Mouse (Mus musculus): ENCODE measurements around the gene Nfkbie. TPM values are rescaled to one million over a fixed set of nuclear protein-coding genes. Genes with fewer than 3 reads are reported as not detected.
A peak's percentile ranks its signal among the peaks of the same experiment; 100 is the strongest.

Nfkbie gene
- total and polyA plus RNA-seq, 2 experiments from 2014 or later = 1.2 to 1.7 TPM

GRCm38 (mm10) chr17:45556514-45557245 lies 1.2 kb downstream of the Nfkbie start:
- 64% methylated on average over 3 of the region's 3 CpGs for WGBS
- Histone ChIP-seq H3K36me3 (replicated peaks; ENCODE audit: control insufficient read depth, insufficient read depth, low read length) (no peaks in the 10 kb centered on the region), H3K4me3 (ENCODE audit: low read depth, low read length) (peak overlapping the region; percentile 71), H3K9ac (replicated peaks; ENCODE audit: low read depth, low read length) (no peak overlapping the region), H3K4me2 (ENCODE audit: low read depth, low read length) (peak overlapping the region; percentile 93), H3K4me1 (ENCODE audit: control insufficient read depth, insufficient read depth) (peaks cover 5% of the 10 kb centered on the region; the same call in 1 of the 2 replicates), H3K27ac (ENCODE audit: low read depth) (no peak overlapping the region), H3K27me3 (ENCODE audit: control insufficient read depth, insufficient read depth, low read length) (peaks cover 11% of the 10 kb centered on the region), H3K9me3 (replicated peaks; ENCODE audit: control insufficient read depth, low read length) (no peaks in the 10 kb centered on the region)
- ATAC-seq (ENCODE audit: insufficient read depth, low read depth) (no peak), DNase-seq (ENCODE audit: low spot score) (no peak)
- TF ChIP-seq EP300 (IDR thresholded peaks at IDR 0.05; ENCODE audit: low read depth) (no peak), CTCF (IDR thresholded peaks at IDR 0.05; ENCODE audit: low read depth) (no peak)

DNA sequence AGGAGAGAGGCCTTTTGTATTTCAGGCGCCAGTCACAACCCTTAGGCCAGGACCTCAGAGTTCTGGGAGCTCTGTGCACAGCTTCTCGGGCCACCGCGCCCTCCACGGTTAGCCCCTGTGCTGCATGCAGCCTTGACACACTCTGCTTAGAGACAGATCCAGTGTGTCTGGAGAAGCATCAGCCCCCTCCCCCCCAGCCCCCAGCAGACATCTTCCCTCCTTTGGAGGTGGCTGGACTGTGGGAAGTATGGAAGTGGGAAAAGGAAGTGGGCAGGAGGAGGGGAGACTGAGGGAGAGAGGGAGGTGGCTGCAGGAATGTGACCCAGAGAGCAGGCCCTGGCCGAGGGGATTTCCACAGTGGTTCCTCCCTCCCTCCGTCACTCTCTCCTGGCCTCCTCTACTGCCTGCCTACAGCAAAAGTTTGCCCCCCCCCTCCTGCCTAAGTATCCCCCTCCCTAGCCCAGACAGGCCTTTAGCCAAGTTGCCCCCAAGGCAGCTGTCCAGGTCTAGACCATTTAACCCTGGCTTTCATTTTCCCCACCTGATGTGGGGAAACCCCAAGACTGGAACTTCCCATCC lies 1.8 kb downstream of the Nfkbie start:
- ATAC-seq (ENCODE audit: insufficient read depth, low read depth) (no peak), DNase-seq (ENCODE audit: low spot score) (no peak)
- TF ChIP-seq CTCF (IDR thresholded peaks at IDR 0.05; ENCODE audit: low read depth) (no peak), EP300 (IDR thresholded peaks at IDR 0.05; ENCODE audit: low read depth) (no peak)
- Histone ChIP-seq H3K27ac (ENCODE audit: low read depth) (no peak overlapping the region), H3K4me3 (ENCODE audit: low read depth, low read length) (peak overlapping the region; percentile 71; the same call in 1 of the 2 replicates), H3K4me1 (ENCODE audit: control insufficient read depth, insufficient read depth) (peaks cover 5% of the 10 kb centered on the region; the same call in 1 of the 2 replicates), H3K36me3 (replicated peaks; ENCODE audit: control insufficient read depth, insufficient read depth, low read length) (no peaks in the 10 kb centered on the region), H3K9ac (replicated peaks; ENCODE audit: low read depth, low read length) (no peak overlapping the region), H3K27me3 (ENCODE audit: control insufficient read depth, insufficient read depth, low read length) (peaks cover 11% of the 10 kb centered on the region), H3K4me2 (ENCODE audit: low read depth, low read length) (peak overlapping the region; percentile 93), H3K9me3 (replicated peaks; ENCODE audit: control insufficient read depth, low read length) (no peaks in the 10 kb centered on the region)
- WGBS = 58% methylated on average over 7 of the region's 7 CpGs

DNA sequence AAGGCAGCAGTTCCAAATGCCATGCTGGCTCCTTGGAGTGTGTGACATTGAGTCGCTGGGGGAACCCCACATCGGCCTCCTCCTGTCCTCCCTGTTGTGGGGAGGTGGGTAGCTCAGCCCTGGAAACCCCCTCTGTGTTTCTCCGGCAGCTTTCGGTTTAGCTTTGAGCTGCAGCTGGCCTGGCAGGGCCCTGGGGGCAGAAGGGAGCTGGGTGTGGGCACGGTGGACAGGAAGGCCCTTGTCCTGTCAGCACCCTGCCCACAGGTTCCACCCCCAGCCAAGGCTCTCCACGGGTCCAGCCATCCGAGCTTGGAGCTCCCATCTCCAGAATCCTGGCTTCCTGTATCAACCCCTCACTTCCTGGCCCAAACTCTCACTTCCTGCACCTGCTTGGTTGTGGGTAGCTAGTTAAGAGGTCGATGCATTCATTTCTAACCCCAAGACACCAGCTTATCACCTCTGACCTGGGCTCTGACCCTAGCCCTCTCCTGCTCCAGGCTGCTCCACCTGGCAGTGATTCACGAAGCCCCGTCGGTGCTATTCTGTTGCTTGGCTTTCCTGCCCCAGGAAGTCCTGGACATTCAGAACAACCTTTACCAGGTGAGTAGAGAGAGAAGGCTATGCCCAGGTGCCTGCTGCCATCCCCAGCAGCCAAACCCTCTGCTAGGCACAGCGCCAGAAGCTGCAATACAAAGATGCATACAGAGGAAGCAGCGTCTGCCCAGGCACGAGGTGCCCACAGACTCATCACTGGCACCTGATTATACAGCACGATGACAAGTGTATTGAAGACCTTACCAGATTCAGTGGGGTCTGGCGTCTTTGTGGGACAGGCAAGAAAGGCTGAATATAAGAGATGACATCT lies 2.7 kb downstream of the Nfkbie start:
- Histone ChIP-seq H3K4me3 (ENCODE audit: low read depth, low read length) (no peak overlapping the region; the same call in 1 of the 2 replicates), H3K9ac (replicated peaks; ENCODE audit: low read depth, low read length) (no peak overlapping the region; the same call in 1 of the 2 replicates), H3K4me1 (ENCODE audit: control insufficient read depth, insufficient read depth) (peaks cover 5% of the 10 kb centered on the region; the same call in 1 of the 2 replicates), H3K27me3 (ENCODE audit: control insufficient read depth, insufficient read depth, low read length) (peaks cover 11% of the 10 kb centered on the region), H3K9me3 (replicated peaks; ENCODE audit: control insufficient read depth, low read length) (no peaks in the 10 kb centered on the region), H3K4me2 (ENCODE audit: low read depth, low read length) (peak overlapping the region; percentile 93), H3K36me3 (replicated peaks; ENCODE audit: control insufficient read depth, insufficient read depth, low read length) (no peaks in the 10 kb centered on the region), H3K27ac (ENCODE audit: low read depth) (no peak overlapping the region)
- DNase-seq (ENCODE audit: low spot score) = no peak
- WGBS = 50% methylated on average over 16 of the region's 16 CpGs
- no peak for ATAC-seq (ENCODE audit: insufficient read depth, low read depth)
- TF ChIP-seq EP300 (IDR thresholded peaks at IDR 0.05; ENCODE audit: low read depth) = no peak
- TF ChIP-seq CTCF (IDR thresholded peaks at IDR 0.05; ENCODE audit: low read depth) = no peak

GRCm38 (mm10) chr17:45559732-45560525 lies 4.4 kb downstream of the Nfkbie start:
- Histone ChIP-seq H3K4me1 (ENCODE audit: control insufficient read depth, insufficient read depth) (peaks cover 15% of the 10 kb centered on the region), H3K4me3 (ENCODE audit: low read depth, low read length) (no peak overlapping the region), H3K27me3 (ENCODE audit: control insufficient read depth, insufficient read depth, low read length) (peaks cover 11% of the 10 kb centered on the region), H3K9me3 (replicated peaks; ENCODE audit: control insufficient read depth, low read length) (no peaks in the 10 kb centered on the region), H3K4me2 (ENCODE audit: low read depth, low read length) (no peak overlapping the region), H3K9ac (replicated peaks; ENCODE audit: low read depth, low read length) (no peak overlapping the region), H3K27ac (ENCODE audit: low read depth) (no peak overlapping the region), H3K36me3 (replicated peaks; ENCODE audit: control insufficient read depth, insufficient read depth, low read length) (no peaks in the 10 kb centered on the region)
- DNase-seq (ENCODE audit: low spot score) (no peak), ATAC-seq (ENCODE audit: insufficient read depth, low read depth) (no peak)
- WGBS = 84% methylated on average over 15 of the region's 15 CpGs
- TF ChIP-seq EP300 (IDR thresholded peaks at IDR 0.05; ENCODE audit: low read depth) (no peak), CTCF (IDR thresholded peaks at IDR 0.05; ENCODE audit: low read depth) (no peak)

DNA sequence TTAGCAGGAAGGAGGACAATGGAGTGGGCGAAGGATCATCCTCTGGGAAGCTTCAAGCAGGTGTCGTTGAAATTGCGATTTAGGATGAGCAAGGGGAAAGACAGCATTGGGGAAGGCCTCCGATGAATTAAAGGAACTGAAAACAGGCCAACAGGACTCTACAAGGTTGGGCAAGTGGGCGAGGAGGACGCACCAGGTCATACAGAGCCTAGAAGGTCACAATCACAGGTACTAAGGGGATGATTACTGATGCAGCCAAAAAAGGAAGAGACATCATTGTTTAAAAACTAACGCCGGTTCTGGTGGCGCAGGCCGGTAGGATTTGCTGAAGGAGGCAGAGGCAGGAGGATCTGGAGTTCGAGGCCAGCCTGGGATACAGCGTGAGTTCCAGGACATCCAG lies 7.7 kb downstream of the Nfkbie start:
- Histone ChIP-seq H3K27me3 (ENCODE audit: control insufficient read depth, insufficient read depth, low read length) (no peaks in the 10 kb centered on the region), H3K4me2 (ENCODE audit: low read depth, low read length) (no peak overlapping the region), H3K4me1 (ENCODE audit: control insufficient read depth, insufficient read depth) (peaks cover 10% of the 10 kb centered on the region), H3K36me3 (replicated peaks; ENCODE audit: control insufficient read depth, insufficient read depth, low read length) (peaks cover 26% of the 10 kb centered on the region), H3K9me3 (replicated peaks; ENCODE audit: control insufficient read depth, low read length) (no peaks in the 10 kb centered on the region), H3K9ac (replicated peaks; ENCODE audit: low read depth, low read length) (no peak overlapping the region), H3K4me3 (ENCODE audit: low read depth, low read length) (no peak overlapping the region), H3K27ac (ENCODE audit: low read depth) (no peak overlapping the region)
- ATAC-seq (ENCODE audit: insufficient read depth, low read depth) (no peak), DNase-seq (ENCODE audit: low spot score) (no peak)
- TF ChIP-seq CTCF (IDR thresholded peaks at IDR 0.05; ENCODE audit: low read depth) (no peak), EP300 (IDR thresholded peaks at IDR 0.05; ENCODE audit: low read depth) (no peak)
- 74% methylated on average over 12 of the region's 12 CpGs for WGBS
